Mouse (Mus musculus): ENCODE results near the gene Plcg2.

Plcg2 gene

GRCm38 (mm10) chr8:117546386-117546785 is 48.3 kb downstream of the Plcg2 start:
- in situ Hi-C loops (cut with MboI, MseI): no loop called here

GRCm38 (mm10) chr8:117547945-117548344 is 49.9 kb downstream of the Plcg2 start:
- in situ Hi-C loops (cut with MboI, MseI): no loop called here

GRCm38 (mm10) chr8:117548453-117548852 is 50.4 kb downstream of the Plcg2 start:
- in situ Hi-C loops (cut with MboI, MseI): no loop called here

GRCm38 (mm10) chr8:117550529-117550928 is 52.4 kb downstream of the Plcg2 start:
- in situ Hi-C loops (cut with MboI, MseI): no loop called here

- in situ Hi-C loops (cut with MboI, MseI): no loop called here
Measured at GRCm38 (mm10) chr8:117561014-117561413, 62.9 kb downstream of the Plcg2 start.

GRCm38 (mm10) chr8:117561735-117562361 is 63.8 kb downstream of the Plcg2 start:
- in situ Hi-C loops (cut with MboI, MseI): no loop called here

GRCm38 (mm10) chr8:117562445-117563014 is 64.4 kb downstream of the Plcg2 start:
- in situ Hi-C loops (cut with MboI, MseI): no loop called here

- in situ Hi-C loops (cut with MboI, MseI): no loop called here
Measured at GRCm38 (mm10) chr8:117569409-117569808, 71.3 kb downstream of the Plcg2 start.

GRCm38 (mm10) chr8:117576291-117576785 is 78.2 kb downstream of the Plcg2 start:
- in situ Hi-C loops (cut with MboI, MseI): no loop called here

GRCm38 (mm10) chr8:117577059-117577458 is 79.0 kb downstream of the Plcg2 start:
- in situ Hi-C loops (cut with MboI, MseI): no loop called here

- in situ Hi-C loops (cut with MboI, MseI): no loop called here
Measured at GRCm38 (mm10) chr8:117577883-117578282, 79.8 kb downstream of the Plcg2 start.

- in situ Hi-C loops (cut with MboI, MseI): no loop called here
Measured at GRCm38 (mm10) chr8:117578856-117579255, 80.8 kb downstream of the Plcg2 start.

- in situ Hi-C loops (cut with MboI, MseI): no loop called here
Measured at GRCm38 (mm10) chr8:117593862-117594261, 95.8 kb downstream of the Plcg2 start.

GRCm38 (mm10) chr8:117595001-117595400 is 96.9 kb downstream of the Plcg2 start:
- in situ Hi-C loops (cut with MboI, MseI): no loop called here

GRCm38 (mm10) chr8:117596777-117597176 is 98.7 kb downstream of the Plcg2 start:
- in situ Hi-C loops (cut with MboI, MseI): no loop called here

GRCm38 (mm10) chr8:117600839-117601238 is 102.7 kb downstream of the Plcg2 start:
- in situ Hi-C loops (cut with MboI, MseI): no loop called here

- in situ Hi-C loops (cut with MboI, MseI): no loop called here
Measured at GRCm38 (mm10) chr8:117604101-117604500, 106.0 kb downstream of the Plcg2 start.

GRCm38 (mm10) chr8:117604671-117605070 is 106.6 kb downstream of the Plcg2 start:
- in situ Hi-C loops (cut with MboI, MseI): no loop called here

- in situ Hi-C loops (cut with MboI, MseI): no loop called here
Measured at GRCm38 (mm10) chr8:117605201-117605600, 107.1 kb downstream of the Plcg2 start.

GRCm38 (mm10) chr8:117610506-117610905 is 112.4 kb downstream of the Plcg2 start:
- in situ Hi-C loops (cut with MboI, MseI): no loop called here

- in situ Hi-C loops (cut with MboI, MseI): no loop called here
Measured at GRCm38 (mm10) chr8:117612861-117613260, 114.8 kb downstream of the Plcg2 start.

GRCm38 (mm10) chr8:117626040-117626838 is 128.1 kb downstream of the Plcg2 start:
- in situ Hi-C loops (cut with MboI, MseI): loop anchor here in 1 of 2 experiments (25.0 kb wide), 1 partner anchor 1436 kb away; no protein-coding TSS in a partner anchor
